Mouse (Mus musculus): Measurements from ENCODE around the gene Ttc14.

Ttc14 gene

GRCm38 (mm10) chr3:33799617-33800512, at the start of gene Ttc14:
Gene Ttc14, plus strand, starts transcription at chr3:33799832.
- peak; percentile 97 for DNase-seq (ENCODE audit: low spot score)

DNA sequence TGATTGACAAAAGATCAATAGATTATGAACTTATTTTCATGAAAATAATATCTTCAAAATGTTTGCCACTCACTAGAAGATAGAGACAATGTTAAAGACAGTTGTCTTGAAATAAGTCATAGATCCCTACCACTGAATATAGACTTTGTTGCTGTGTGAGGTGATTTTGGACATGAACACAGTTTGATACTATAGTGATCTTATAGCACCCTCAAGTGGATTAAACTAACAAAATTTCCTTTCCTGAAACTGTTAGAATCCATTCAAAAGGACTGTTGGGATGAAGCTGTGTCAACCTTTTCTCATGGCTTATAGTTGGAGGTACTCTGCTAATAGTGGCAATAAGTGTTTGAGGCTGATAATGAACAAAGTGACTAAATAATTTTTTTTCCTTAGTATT, 8.7 kb upstream of the Ttc14 start:
- no peak for DNase-seq (ENCODE audit: low spot score)

DNA sequence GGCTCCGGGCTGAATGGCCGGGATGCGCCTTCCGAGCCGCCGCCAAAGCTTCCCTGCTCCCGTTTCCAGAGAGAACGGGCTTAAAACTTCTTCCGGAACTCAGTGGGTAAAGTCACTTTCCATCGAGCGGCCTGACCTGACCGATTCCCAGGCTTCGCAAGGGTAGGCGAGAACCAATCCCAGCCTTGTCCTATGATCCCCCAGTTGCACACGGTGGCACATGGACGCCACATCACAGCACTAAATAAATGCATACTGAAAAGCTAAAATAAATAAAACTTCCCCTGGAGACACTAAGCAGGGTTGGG, 835 bp downstream of the Ttc14 start:
- DNase-seq (ENCODE audit: low spot score) = peak; percentile 40

DNA sequence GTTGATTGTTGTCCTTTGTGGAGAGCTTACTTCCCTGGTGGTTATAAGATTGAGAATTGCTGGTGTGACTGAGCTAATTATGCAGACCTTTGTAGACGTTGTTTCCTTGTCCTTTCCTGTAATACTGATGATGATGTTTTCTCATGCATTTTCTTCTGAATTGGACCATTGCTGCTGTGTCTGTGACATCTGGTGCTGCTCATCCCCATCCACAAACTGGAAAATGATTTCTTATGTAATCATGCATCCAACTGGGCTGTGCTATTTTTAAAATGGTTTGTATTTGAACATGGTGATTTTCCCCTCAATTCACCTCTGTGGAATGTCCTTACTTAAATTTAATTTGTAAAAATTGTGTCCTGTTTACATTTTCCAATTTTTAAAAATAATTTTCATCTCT, 7.5 kb downstream of the Ttc14 start:
- no peak for DNase-seq (ENCODE audit: low spot score)

DNA sequence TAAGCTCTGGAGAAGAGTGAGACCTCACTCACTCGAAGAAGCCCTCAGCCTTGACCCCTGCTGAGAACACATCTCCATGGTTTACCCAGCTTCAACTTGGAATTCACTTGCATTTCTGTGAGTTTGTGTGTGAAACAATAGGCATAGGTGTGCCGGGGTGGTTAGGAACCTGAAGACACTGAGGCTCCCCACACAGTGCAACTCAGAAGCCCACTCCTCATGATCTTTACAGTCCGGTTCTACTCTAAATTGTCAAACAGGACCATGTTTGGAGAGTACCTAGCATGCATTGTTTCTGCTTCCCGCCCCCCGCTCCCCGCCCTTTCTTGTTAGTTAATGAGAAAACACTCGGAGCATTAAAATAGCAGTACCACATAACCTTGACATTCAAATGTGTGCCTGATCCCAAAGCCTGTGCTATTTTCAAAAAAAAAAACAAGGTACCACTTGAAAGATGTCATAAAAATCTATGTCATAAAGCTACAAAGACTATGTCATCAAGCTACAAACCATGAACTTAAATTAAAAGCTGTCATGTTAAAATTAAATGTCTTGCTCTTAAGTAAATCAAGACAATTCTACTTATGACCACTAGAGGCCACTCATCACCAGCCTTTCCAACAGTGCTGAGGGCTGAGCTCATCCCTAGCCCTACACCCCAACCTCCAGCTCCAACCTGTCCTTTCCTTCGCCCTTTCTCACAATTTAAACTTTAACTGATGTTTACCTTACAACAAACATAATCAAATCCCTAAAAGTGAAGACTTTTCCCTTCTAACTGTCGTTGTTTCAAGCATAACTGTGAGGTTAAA, 24.7 kb downstream of the Ttc14 start:
- peak; percentile 62 for DNase-seq (ENCODE audit: low spot score)

GRCm38 (mm10) chr3:33832351-33832750, 32.7 kb downstream of the Ttc14 start:
- DNase-seq (ENCODE audit: low spot score) = no peak

GRCm38 (mm10) chr3:33836576-33836975, 36.9 kb downstream of the Ttc14 start:
- no peak for DNase-seq (ENCODE audit: low spot score)

DNA sequence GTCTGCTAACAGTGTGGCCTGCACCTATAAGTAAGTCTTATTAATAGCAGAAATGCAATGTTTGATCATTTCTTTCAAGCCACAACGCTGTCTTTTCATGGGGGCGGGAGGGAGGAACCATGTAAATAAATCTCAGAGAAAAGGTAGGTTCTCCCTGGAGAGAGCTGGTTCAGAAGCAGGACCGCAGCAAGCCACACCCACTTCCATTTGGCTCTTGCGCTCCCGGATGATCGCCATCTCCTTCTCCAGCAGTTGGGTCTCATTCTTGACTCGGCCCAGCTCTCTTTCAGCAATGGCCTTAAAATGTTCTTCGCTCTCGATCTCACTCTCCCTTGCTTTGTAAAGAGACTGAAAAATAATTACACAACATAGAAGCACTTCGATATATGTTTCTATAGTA, 39.2 kb downstream of the Ttc14 start:
- DNase-seq (ENCODE audit: low spot score) = no peak

DNA sequence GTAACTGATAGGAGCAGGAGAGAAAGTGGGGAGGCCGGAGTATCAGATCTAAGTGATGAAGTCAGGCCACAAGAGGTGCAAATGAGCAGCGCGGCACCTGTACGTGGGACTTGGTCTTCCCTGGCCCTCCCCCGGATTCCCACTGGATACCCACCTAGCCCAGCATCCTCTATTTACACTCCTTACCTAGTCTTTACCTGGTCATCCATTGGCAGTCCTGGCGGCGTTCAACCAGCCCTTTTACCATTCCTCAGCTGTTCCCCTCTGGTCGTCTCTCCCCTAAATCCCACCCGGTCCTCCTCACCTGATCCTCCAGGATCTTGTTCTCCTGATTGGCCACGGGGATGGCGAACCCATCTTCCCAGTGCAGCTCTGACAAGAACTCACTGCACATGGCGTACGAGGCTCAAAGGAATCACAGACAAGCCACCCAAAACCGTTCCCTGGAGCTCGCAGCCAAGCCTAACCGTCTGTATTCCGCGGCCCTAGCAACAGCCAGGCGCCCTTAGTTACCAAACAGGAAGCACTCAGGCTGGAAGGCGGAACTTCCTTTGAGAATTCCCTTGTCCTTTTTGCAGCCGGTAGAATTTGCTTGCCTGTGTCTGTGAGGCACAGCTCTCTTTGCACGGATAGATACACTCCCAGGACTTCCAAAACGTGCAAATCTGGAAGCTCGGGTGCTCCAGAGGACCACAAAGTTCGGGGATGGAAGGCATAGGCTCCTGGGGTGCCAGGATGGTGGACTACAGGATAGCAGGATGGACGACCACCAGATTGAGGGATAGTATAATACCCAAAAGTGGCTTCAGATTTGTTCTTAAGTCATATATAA, 44.4 kb downstream of the Ttc14 start, which contains the start of gene Ccdc39:
Gene Ccdc39 (minus strand): TSS at position 510 of the 832 bp plus-strand sequence.
- DNase-seq (ENCODE audit: low spot score) = peak; percentile 76

- no peak for DNase-seq (ENCODE audit: low spot score)
These were observed 47.0 kb downstream of the Ttc14 start for GRCm38 (mm10) chr3:33846639-33847038.

DNA sequence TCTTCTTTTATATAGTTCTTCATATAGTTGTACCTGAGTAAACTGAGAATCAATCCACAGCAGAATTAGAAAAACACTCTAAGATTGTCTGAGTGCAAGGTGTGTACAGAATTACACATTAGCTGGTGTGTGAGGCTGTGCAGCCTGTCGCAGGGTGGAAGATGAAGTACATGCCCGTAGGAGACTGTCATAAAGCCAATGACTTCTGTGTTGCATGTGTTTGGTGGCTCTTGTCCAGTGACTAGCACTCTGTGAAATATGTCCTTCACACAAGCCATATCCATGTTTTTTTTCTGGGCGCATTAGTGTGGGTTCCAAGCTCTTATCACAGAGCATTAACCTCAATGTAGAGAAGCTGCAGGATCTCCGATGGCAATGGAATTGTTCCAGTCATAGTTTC, 51.2 kb downstream of the Ttc14 start:
- DNase-seq (ENCODE audit: low spot score) = no peak

- no peak for DNase-seq (ENCODE audit: low spot score)
These were observed 53.4 kb downstream of the Ttc14 start for GRCm38 (mm10) chr3:33853062-33853461.

GRCm38 (mm10) chr3:33858939-33859338, 59.3 kb downstream of the Ttc14 start:
- DNase-seq (ENCODE audit: low spot score) = no peak

GRCm38 (mm10) chr3:33864000-33864540, 64.4 kb downstream of the Ttc14 start:
- DNase-seq (ENCODE audit: low spot score) = no peak

Data from adipocyte (in vitro differentiated cells).